Mouse (Mus musculus) forebrain, embryonic 13.5 days (tissue): ENCODE measurements around the gene Gm5483. TPM values are rescaled to one million over a fixed set of nuclear protein-coding genes. Genes with fewer than 3 reads are reported as not detected.

ENCODE experiments used
- polyA plus RNA-seq: library from polyadenylated mRNA; unstranded; fragments of >200 nt; fragmentation: Nextera tagmentation; extraction: Ambion mirVana; gene quantifications from 2 replicates; pipeline ENCODE4 v1.2.1, GENCODE M21; 2015

Gm5483 gene
- polyA plus RNA-seq, 1 experiment from 2014 or later: 0.32 TPM

Other genes with a start within 250 kb of the Gm5483 start
- 2.3 and 2.8 TPM in 2 replicates for gene Parp9, start 245.7 kb upstream of the Gm5483 start, polyA plus RNA-seq
- gene Dtx3l, start 245.1 kb upstream of the Gm5483 start, polyA plus RNA-seq: 2.8 and 3.1 TPM in 2 replicates
- 70.0 and 78.2 TPM in 2 replicates for gene Kpna1, start 205.5 kb upstream of the Gm5483 start, polyA plus RNA-seq
- 13.1 and 13.3 TPM in 2 replicates for gene Wdr5b, start 143.0 kb upstream of the Gm5483 start, polyA plus RNA-seq
- 237 and 242 TPM in 2 replicates for gene Fam162a, start 112.6 kb upstream of the Gm5483 start, polyA plus RNA-seq
- gene Ccdc58, start 112.5 kb upstream of the Gm5483 start, polyA plus RNA-seq: 53.9 and 59.7 TPM in 2 replicates
- gene Csta1, start 53.0 kb upstream of the Gm5483 start, polyA plus RNA-seq: not detected in 2 replicates
- gene Stfa2l1, start 27.4 kb upstream of the Gm5483 start, polyA plus RNA-seq: not detected in 2 replicates
- not detected in 2 replicates for gene Gm5416, start 26.2 kb downstream of the Gm5483 start, polyA plus RNA-seq
- gene 2010005H15Rik, start 37.3 kb downstream of the Gm5483 start, polyA plus RNA-seq: not detected in 2 replicates
- 0.39 and 0.62 TPM in 2 replicates for gene Stfa1, start 92.7 kb downstream of the Gm5483 start, polyA plus RNA-seq
- gene BC117090, start 150.1 kb downstream of the Gm5483 start, polyA plus RNA-seq: not detected in 2 replicates
- 0.63 TPM in 1 of 2 replicates, not detected in the other for gene BC100530, start 183.5 kb downstream of the Gm5483 start, polyA plus RNA-seq
- not detected in 2 replicates for gene Stfa2, start 224.2 kb downstream of the Gm5483 start, polyA plus RNA-seq